Mouse (Mus musculus) kidney, embryonic 14.5 days (tissue): ENCODE measurements around the gene Wnt5b. TPM values are rescaled to one million over a fixed set of nuclear protein-coding genes. Genes with fewer than 3 reads are reported as not detected.

Experiments
- ATAC-seq: fragments of 200-750 bp; cut with Nextera tagmentation; 2 replicates; pipeline ENCODE4 v1.8.0; 2017; ENCODE audit warnings: moderate number of reproducible peaks, mild to moderate bottlenecking, moderate TSS enrichment, moderate library complexity; ENCODE audit not compliant: low FRiP score, low TSS enrichment
- H3K27ac ChIP-seq: fragments of 300-500 bp; sonication (generic); 2 replicates; pipeline ENCODE4 v1.5.1; 2014; ENCODE audit warnings: low read depth, mild to moderate bottlenecking, low read length, moderate library complexity, mixed read lengths
- H3K27me3 ChIP-seq: fragments of 300-500 bp; sonication (generic); 2 replicates; pipeline ENCODE4 v1.6.1; 2014; ENCODE audit warnings: mild to moderate bottlenecking, low read length; ENCODE audit not compliant: control insufficient read depth, insufficient read depth
- H3K36me3 ChIP-seq: fragments of 300-500 bp; sonication (generic); 2 replicates; pipeline ENCODE4 v1.6.1; 2014; ENCODE audit warnings: low read length, mixed read lengths; ENCODE audit not compliant: control insufficient read depth, insufficient read depth
- H3K4me1 ChIP-seq: fragments of 300-500 bp; sonication (generic); 2 replicates; pipeline ENCODE4 v1.6.1; 2014; ENCODE audit warnings: low read length, mixed read lengths; ENCODE audit not compliant: control insufficient read depth, insufficient read depth
- H3K4me2 ChIP-seq: fragments of 300-500 bp; sonication (generic); replicated peaks from 2 replicates; pipeline ENCODE4 v1.6.1; 2014; ENCODE audit warnings: low read depth, mild to moderate bottlenecking, low read length
- H3K4me3 ChIP-seq: fragments of 300-500 bp; sonication (generic); 2 replicates; pipeline ENCODE4 v1.5.1; 2014; ENCODE audit warnings: mild to moderate bottlenecking, low read length
- H3K9ac ChIP-seq: fragments of 300-500 bp; sonication (generic); 2 replicates; pipeline ENCODE4 v1.6.1; 2014; ENCODE audit warnings: low read depth, mild to moderate bottlenecking, low read length, moderate library complexity
- H3K9me3 ChIP-seq: fragments of 300-500 bp; sonication (generic); 2 replicates; pipeline ENCODE4 v1.6.1; 2016; ENCODE audit warnings: low read length; ENCODE audit not compliant: control insufficient read depth
- WGBS: fragments of 180-500 bp; shearing (Covaris S2); extraction: QIAGEN DNeasy Blood & Tissue Kit; methylation state at CpG from one replicate; pipeline ENCODE4 v1.1.7; 2014; 5-methylcytosine and 5-hydroxymethylcytosine counted together
- polyA plus RNA-seq: library from polyadenylated mRNA; unstranded; fragments of >200 nt; fragmentation: Nextera tagmentation; extraction: Ambion mirVana; gene quantifications from 2 replicates; pipeline ENCODE4 v1.2.1, GENCODE M21; 2014

Gene Wnt5b
- polyA plus RNA-seq, 1 experiment from 2014 or later, result 10.9 TPM

DNA sequence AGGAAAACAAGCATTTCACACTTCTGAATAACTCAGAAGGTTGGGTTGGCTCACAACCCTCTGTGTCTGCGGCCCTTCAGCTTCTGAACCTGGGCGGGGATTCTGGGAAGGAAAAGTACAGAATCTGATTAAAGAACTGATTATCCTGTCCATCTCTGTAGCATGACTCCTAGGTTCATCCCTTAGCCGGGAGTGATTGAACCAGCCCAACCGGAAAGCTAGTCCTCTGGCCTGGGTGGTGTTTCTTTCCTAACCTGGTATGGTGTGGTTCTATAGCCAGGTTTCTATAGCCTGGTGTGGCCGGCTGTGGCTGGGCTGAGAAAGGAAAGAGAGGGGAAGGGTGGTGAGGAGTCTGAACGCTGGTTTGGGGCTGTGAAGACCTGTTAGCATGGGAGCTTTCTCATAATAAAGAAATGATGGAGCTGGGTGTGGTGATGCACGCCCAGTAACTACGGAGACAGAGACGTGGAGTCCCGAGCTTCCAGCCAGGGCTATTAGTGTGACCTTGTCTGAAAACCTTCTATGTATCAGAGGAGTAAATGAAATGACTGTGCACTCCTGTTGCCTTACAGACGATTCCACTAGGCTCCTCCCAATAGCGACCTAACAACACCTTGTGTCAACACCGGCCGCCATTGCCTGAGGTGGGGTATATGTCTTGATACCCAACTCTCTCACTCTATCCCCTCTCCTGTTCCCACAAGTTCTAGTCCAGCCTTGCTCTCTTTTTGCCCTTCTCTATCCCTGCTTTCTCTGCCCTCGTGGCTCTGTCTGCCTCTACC is 129.7 kb downstream of the Wnt5b start:
- Histone ChIP-seq H3K27me3 (no peaks in the 10 kb centered on the region), H3K4me2 (no peak overlapping the region), H3K9ac (no peak overlapping the region), H3K36me3 (no peaks in the 10 kb centered on the region), H3K4me1 (peaks cover 7% of the 10 kb centered on the region; the same call in 1 of the 2 replicates), H3K4me3 (no peak overlapping the region), H3K9me3 (no peaks in the 10 kb centered on the region), H3K27ac (no peak overlapping the region)
- WGBS, result 80% methylated on average over 15 of the region's 15 CpGs
- no peak for ATAC-seq

- WGBS, result 87% methylated on average over 4 of the region's 4 CpGs
- Histone ChIP-seq H3K27ac (no peak overlapping the region), H3K9ac (no peak overlapping the region), H3K4me3 (no peak overlapping the region), H3K4me2 (no peak overlapping the region), H3K9me3 (no peaks in the 10 kb centered on the region), H3K36me3 (no peaks in the 10 kb centered on the region), H3K4me1 (peaks cover 7% of the 10 kb centered on the region; the same call in 1 of the 2 replicates), H3K27me3 (no peaks in the 10 kb centered on the region)
- ATAC-seq, result no peak
These were observed 131.6 kb downstream of the Wnt5b start for GRCm38 (mm10) chr6:119412588-119412987.

DNA sequence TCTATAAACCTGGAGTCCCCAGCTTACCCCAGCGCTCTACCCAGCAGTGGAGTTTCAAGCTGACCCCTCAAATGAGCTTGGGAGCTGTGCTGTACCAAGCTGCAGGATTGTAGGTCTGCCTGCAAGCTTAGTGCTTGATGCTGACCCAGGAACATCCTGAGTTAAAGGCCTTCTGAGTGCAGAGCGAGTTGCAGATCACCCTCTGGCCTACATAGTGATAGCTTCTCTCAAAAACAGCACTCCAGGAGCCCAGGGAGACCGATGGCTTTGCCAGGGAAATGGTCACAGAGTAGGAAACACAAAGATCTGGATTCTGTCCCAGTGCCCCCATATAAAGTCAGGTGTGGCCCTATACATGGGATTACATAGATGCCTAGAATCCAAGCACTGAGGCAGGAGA is 132.6 kb downstream of the Wnt5b start:
- no peak overlapping the region for H3K9ac ChIP-seq
- no peak overlapping the region for H3K27ac ChIP-seq
- no peak for ATAC-seq
- H3K4me3 ChIP-seq, result no peak overlapping the region
- H3K27me3 ChIP-seq, result no peaks in the 10 kb centered on the region
- no peaks in the 10 kb centered on the region for H3K36me3 ChIP-seq
- H3K4me1 ChIP-seq, result 0 out of 2 replicates have a peak, but pooled peaks cover 2% of the 10 kb centered on the region
- 87% methylated on average over 3 of the region's 3 CpGs for WGBS
- H3K4me2 ChIP-seq, result no peak overlapping the region
- H3K9me3 ChIP-seq, result no peaks in the 10 kb centered on the region

- Histone ChIP-seq H3K9ac (no peak overlapping the region), H3K27ac (no peak overlapping the region), H3K4me3 (no peak overlapping the region), H3K27me3 (no peaks in the 10 kb centered on the region), H3K4me2 (no peak overlapping the region), H3K9me3 (no peaks in the 10 kb centered on the region), H3K4me1 (0 out of 2 replicates have a peak, but pooled peaks cover 2% of the 10 kb centered on the region), H3K36me3 (no peaks in the 10 kb centered on the region)
- 61% methylated on average over 1 of the region's 1 CpGs for WGBS
- no peak for ATAC-seq
These were observed 134.4 kb downstream of the Wnt5b start for GRCm38 (mm10) chr6:119409766-119410165.

GRCm38 (mm10) chr6:119408582-119408981 is 135.6 kb downstream of the Wnt5b start:
- no peaks in the 10 kb centered on the region for H3K36me3 ChIP-seq
- H3K4me1 ChIP-seq, result no peaks in the 10 kb centered on the region
- no peak overlapping the region for H3K4me3 ChIP-seq
- no peak overlapping the region for H3K9ac ChIP-seq
- no peak overlapping the region for H3K4me2 ChIP-seq
- ATAC-seq, result no peak
- no peak overlapping the region for H3K27ac ChIP-seq
- WGBS, result 79% methylated on average over 9 of the region's 9 CpGs
- no peaks in the 10 kb centered on the region for H3K9me3 ChIP-seq
- H3K27me3 ChIP-seq, result no peaks in the 10 kb centered on the region

- no peak for ATAC-seq
- Histone ChIP-seq H3K36me3 (no peaks in the 10 kb centered on the region), H3K27me3 (no peaks in the 10 kb centered on the region), H3K4me1 (no peaks in the 10 kb centered on the region), H3K9me3 (no peaks in the 10 kb centered on the region), H3K27ac (no peak overlapping the region), H3K9ac (no peak overlapping the region), H3K4me3 (no peak overlapping the region), H3K4me2 (no peak overlapping the region)
- WGBS, result 37% methylated on average over 6 of the region's 6 CpGs
These were observed 136.3 kb downstream of the Wnt5b start for GRCm38 (mm10) chr6:119407818-119408217.

DNA sequence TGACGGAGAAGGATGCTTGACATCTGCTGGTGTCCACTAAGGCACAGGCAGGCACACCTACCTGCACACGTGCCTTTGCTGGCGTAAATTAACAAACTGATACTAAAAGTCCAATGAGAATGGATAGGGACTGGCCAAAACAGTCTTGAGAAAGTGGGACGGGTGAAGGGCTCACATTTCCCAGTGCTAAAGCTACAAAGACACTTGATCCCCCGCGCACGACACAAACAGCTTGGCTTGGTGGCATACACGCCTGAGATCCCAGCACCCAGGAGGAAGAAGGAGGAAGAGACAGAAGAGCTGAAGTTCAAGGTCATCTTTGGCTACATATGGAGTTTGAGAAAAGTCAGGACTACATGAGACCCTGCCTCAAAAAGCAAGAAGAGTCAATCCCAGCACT is 137.6 kb downstream of the Wnt5b start:
- Histone ChIP-seq H3K9me3 (no peaks in the 10 kb centered on the region), H3K4me3 (no peak overlapping the region), H3K27ac (no peak overlapping the region), H3K27me3 (no peaks in the 10 kb centered on the region), H3K4me1 (no peaks in the 10 kb centered on the region), H3K9ac (no peak overlapping the region), H3K36me3 (no peaks in the 10 kb centered on the region), H3K4me2 (no peak overlapping the region)
- WGBS, result 42% methylated on average over 8 of the region's 8 CpGs
- ATAC-seq, result no peak

- Histone ChIP-seq H3K27ac (no peak overlapping the region), H3K4me3 (no peak overlapping the region), H3K4me1 (no peaks in the 10 kb centered on the region), H3K27me3 (no peaks in the 10 kb centered on the region), H3K9ac (no peak overlapping the region), H3K9me3 (no peaks in the 10 kb centered on the region), H3K36me3 (no peaks in the 10 kb centered on the region), H3K4me2 (no peak overlapping the region)
- ATAC-seq, result no peak; the same call in 1 of the 2 replicates
- 30% methylated on average over 7 of the region's 7 CpGs for WGBS
These were observed 138.8 kb downstream of the Wnt5b start for GRCm38 (mm10) chr6:119405310-119405709.

DNA sequence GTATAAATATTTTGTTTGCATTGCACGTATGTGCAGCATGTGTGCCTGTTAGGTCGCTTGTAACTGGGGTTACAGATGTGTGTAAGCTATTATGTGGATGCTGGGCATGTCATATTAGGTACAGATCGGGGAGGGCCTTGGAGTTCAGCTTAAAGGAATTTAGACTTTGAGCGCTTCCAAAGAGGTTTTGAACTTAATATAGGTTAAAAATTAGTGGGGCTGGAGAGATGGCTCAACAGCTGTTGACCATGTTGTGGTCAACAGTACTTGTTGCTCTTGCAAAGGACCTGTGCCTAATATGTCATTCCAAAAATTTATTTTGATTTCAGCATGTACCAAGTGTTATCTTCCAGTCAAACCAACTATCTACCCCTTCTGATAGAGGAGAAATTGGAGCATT is 139.3 kb downstream of the Wnt5b start:
- H3K4me3 ChIP-seq, result no peak overlapping the region
- H3K27ac ChIP-seq, result no peak overlapping the region
- no peaks in the 10 kb centered on the region for H3K9me3 ChIP-seq
- 93% methylated on average over 4 of the region's 4 CpGs for WGBS
- H3K36me3 ChIP-seq, result no peaks in the 10 kb centered on the region
- H3K27me3 ChIP-seq, result no peaks in the 10 kb centered on the region
- no peak overlapping the region for H3K4me2 ChIP-seq
- ATAC-seq, result no peak
- no peak overlapping the region for H3K9ac ChIP-seq
- H3K4me1 ChIP-seq, result no peaks in the 10 kb centered on the region
